Mouse (Mus musculus) erythroblast, adult 5-6 weeks (primary cell): Measurements from ENCODE around the gene Tspan14. TPM values are rescaled to one million over a fixed set of nuclear protein-coding genes. Genes with fewer than 3 reads are reported as not detected.

Source experiments
- ATAC-seq: replicated peaks from 2 replicates; pipeline ENCODE4 v1.8.0; 2016; ENCODE audit warnings: moderate number of reproducible peaks, mild to moderate bottlenecking, moderate TSS enrichment, inconsistent platforms; ENCODE audit not compliant: poor library complexity, low FRiP score, severe bottlenecking
- total RNA-seq, 2 experiments: library from RNA; stranded (forward) in 1 of 2; stranded (reverse) in 1 of 2; fragments of 150-400 nt in 1 of 2; fragments of 200-764, 138-1000 nt in 1 of 2; gene quantifications; 2 replicates each; pipeline versions ENCODE4 v1.2.3 to v1.2.4; 2015 to 2017; ENCODE audit warnings: low replicate concordance in 2 of 2

The Tspan14 gene
- total RNA-seq, 2 experiments from 2014 or later: 4.0 to 9.4 TPM

DNA sequence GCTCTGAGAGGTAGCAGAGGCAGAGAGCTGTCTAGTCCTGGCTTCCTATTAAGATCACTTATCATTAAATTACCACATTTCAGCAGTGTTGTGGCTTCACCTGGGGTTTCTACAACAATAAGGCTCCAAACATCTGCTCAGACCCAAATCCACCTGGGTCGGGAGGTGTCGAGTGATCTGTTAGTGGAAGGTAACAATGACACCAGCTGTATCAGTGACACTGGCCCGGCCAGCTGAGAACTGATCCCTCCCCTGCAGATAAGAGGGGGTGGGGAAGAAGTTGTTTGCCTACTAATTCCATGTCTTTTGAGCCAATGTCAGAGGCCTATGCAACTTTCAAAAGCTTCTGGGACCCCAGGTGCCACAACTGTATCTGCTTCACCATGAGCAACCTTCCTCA lies 73.4 kb downstream of the Tspan14 start, which contains the start of gene Sh2d4b:
Gene Sh2d4b (minus strand): TSS at position 71 of the 400 bp plus-strand sequence.
- ATAC-seq: no peak

DNA sequence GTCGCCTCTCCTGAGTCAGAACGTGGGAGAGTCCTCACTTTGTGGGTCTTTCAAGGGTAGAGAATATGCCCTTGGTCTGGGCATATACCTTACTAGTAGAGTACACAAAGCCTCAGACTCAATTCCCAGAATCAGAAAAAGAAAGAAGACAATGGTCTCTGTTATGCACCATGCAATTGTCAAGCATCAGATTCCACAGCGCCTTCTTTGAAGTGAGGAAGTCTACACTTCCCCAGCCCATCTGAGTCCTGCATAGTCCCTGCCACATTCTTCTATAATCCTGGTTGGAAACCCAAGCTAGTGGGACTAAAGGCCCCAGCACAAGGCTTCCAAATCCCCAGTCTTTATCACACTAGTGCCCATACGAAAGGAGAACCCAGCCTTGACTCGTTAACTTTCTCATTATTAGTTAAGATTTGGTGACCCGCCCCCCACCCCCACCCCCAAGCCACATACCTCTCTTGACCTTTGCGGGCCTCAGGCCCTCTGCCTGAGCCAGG lies 74.2 kb downstream of the Tspan14 start:
- ATAC-seq: no peak

DNA sequence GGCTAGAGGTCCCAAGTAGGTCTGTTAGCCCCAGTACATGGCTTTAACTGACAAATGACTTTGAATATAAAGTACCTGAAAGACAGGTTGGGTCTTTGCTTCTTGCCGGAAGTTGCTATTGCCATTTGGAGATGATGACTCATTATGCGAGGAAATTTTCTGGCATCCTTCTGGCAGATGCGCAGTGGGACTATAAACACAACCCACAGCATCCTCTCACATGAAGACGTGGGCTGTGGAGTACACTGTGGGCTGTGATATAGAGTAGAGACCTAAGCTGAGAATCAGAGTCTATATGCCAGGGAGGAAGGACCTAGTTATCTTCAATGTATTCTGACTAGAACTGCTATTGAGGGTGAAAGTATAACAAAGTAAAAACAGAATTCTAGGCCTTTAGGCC lies 75.1 kb downstream of the Tspan14 start:
- no peak for ATAC-seq

DNA sequence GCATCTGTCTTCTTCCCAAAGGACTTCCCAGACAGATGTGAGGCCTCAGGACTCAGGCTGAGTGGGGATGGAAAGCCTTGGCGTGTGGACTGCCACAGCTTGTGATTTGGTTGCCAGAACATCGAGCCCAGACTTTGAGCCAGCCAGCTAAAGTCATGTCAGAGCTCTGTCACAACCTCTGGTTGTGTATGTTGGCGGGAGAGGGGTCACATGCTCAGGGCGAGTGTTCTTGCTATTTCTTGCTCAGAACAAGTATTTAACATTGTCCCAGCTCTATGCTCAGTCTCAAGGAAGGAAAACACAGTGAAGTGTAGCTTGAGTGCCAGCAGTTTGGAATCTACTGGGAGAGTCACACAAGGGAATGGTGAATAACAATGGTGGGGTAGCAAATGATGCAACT lies 76.9 kb downstream of the Tspan14 start:
- ATAC-seq: no peak

DNA sequence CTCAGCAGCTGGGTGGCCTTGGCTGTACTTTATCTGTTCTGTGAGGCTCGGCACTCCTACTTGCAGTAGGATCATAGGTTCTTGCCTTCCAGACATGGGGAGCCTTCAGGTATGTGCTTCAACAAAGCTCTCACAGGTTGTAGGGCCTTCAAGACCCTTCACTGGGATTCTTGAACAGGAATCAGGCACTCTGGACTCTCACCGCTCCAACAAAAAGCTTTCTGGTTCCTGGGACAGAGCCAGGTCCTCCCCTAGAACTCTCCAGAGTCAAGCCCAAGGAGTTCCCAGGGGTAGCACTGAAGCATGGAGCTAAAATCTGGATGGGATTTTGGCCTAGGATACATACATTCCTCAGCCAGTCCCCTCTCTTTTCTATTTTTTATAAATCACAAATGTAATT lies 77.4 kb downstream of the Tspan14 start:
- no peak for ATAC-seq

DNA sequence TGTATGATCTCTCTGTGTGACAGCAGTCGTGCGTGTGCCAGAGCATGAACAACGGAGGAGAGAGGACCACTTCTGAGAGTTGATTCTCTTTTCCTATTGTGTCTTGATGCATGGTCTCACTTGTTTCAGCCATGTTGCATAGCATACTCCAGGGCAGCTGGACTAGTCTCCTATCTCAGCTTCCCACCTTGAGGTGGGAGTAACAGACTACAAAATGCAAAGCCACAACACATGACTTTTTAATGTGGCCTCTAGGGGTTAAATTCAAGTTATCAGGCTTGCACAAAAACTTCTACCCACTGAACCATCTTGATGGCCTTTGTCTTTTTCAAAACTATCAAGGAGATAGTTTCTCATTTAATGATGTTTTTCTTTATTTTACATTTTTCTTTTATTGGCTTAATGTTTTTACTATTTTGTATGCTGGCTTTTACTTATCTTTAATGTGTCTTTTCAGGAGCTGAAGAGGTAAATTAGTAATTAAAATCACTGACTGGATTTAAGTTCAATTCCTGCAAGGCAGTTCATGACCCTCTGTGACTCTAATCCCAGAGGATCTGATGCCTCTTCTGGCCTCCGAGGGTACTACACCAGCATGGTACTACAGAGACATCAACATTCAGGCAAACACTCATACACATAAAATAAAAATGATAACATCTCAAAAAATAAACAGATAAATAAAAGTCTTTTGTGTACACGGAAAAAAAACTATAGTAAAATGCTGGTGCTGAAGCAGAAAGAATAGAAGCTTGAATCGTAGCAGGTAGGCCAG lies 80.0 kb downstream of the Tspan14 start:
- no peak for ATAC-seq

DNA sequence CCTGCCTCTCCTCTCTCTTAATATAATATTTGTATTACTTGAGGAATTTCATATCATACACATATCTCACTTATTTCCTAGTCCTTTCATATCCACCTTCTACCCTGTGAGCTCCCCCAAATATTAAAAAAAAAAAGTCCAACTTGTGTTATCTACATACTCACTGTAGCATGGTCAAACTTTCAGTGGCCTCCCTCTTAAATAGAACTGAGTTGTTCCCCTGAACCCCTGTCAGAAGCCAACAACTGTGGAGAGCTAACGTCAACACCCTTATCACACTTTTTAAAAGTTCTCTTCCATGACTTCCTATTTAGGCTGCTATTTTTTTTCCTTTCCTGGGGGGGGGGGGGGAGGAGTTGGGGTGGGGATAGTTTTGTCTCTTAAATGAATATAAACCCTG lies 80.9 kb downstream of the Tspan14 start:
- ATAC-seq: no peak

DNA sequence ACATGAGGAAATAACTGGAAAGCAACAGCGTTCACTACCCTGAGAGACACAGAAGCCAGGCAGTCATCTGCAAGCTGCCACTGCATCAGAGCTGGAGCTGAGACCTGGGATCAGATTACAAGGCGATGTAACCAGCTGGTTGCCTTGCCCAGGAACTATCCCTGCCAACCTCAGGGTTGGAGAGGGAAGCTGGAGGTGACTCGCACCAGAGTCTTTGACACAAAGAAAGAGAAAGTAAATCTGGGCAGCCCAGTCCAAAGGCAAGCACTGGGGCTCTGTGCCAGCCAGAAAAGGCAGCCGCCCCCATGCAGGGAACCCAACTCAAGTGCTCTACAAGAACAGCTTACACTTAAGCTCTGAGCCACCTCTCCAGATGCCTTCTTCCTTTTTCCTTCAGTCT lies 81.4 kb downstream of the Tspan14 start:
- ATAC-seq: no peak

DNA sequence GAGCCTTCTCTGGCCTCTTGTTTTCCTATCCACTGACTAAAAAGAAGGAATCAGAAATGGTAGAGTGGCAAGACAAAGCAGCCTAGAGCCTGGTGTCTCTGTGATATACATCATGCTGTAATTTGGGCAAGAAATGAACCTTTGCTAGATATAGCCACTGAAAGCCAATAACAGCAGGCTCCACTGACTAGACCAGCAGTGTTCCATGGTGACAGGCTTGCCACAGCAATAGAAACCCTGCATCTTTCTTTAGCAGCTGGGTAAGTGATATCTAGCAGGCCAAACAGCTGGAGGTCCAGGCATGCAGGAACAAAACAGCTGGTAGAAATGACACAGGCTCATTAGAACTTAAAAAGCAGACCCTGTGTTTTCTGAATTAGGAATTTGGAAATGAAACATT lies 92.0 kb downstream of the Tspan14 start:
- ATAC-seq: no peak

DNA sequence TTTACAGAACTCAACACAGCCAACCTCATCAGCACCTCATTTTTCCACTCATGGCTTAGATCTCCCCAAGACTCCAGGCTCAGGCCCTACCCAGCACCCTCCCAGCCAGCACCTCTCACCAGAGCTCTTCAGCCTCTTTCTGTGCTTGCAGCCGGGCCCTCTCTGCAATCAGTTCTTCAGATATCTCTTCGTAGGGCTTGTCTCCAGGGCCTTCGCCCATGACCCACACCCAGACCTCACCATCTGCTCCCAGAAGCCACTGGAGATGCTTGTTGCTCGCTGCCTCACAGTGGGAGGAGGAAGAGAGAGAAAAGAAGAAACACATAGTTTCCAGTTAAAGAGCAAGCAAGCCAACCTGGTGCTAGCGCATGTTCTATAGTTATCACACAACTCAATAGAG lies 92.6 kb downstream of the Tspan14 start:
- no peak for ATAC-seq

DNA sequence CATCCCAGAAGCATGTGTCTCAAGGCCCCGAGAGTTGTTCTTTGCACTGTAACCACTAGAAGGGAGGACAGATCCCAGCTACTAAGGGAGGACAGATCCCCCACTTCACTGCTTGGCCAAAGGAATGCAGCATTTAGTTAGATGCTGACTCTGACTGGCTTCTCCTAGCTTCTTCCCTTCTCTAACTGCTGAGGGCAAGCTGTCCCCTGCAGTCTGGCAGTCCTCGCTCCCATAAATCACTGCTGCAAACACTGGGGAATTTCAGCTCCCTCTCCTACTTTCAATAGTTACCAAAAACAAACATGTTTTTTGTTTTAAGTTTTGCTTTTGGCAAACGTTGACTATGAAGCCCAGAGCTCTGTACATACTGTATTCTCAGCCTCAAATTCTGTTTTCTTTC lies 96.0 kb downstream of the Tspan14 start:
- no peak for ATAC-seq

DNA sequence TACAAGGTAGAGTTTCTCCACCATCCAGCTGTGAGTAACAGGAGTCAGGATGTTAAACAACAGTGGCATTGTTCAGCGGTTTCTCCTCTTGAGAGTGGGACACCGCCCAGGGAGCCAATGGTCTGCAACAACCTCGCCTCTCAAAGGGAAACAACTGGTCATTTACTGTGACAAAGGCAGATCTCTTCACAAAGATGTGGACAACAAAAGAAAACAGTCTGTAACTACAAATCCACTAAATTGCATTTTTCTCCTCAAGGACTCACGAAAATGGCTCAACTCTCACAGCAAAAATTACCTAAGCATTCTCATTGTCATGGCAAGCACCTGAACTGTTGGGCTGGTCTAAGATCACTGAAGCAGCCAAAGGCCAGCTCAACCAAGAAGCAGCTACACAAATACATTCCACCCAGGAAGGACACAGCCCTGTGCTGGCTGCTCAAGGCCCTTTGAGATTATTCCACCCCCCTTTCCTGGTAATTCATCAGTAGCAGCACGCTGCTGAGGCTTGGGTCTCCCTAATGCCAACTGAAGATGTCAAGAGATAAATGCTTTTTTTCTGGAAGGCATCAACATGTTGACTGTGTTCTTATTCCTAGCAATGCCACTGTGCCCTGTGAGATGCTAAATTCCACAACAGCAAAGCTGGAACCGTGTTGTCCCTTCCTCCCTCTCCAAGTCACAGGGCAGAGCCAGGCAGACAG lies 101.6 kb downstream of the Tspan14 start:
- no peak for ATAC-seq

DNA sequence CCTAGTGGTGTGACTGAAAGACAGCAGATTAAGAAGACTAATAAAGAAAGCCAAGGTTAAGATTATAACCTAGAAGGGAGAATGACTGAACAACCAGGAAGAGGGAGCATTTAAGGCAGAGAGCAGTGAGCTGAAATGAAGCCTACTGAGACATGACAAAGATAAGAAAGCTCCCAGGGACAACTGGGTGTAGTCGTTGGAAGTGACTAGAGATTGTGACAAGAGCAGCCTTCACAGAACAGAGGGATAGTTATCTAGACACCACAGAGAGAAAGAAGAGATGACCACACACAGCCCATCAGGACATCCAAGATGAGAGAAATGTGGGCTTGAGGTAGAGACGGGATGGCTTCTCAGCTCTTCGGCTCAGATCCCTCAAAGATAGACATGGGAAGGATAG lies 102.9 kb downstream of the Tspan14 start:
- no peak for ATAC-seq

DNA sequence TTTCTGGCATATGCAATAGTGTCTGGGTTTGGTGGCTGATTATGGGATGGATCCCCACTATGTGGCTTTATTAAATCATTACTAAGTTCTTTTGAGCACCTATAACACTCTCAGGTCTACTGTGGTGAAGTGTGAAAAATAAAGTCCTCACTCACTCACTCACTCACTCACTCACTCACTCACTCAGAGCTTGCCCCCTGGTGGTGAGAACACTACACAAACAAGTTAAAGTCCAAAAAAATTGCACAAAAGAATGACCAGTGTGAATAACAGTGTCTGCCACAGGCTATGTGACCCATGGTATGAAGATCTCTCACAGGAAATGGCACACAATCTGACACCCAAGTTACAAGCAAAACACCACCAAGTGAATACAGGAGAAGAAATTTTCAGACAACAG lies 103.6 kb downstream of the Tspan14 start:
- ATAC-seq: no peak

Other genes with a start within 250 kb of the Tspan14 start
- not detected in 2 replicates for gene Sh2d4b, start 73.5 kb downstream of the Tspan14 start, total RNA-seq (2015; ENCODE audit: low replicate concordance)
- 0.56 TPM in 1 of 2 replicates, not detected in the other for gene Sh2d4b, start 73.5 kb downstream of the Tspan14 start, total RNA-seq (2017; ENCODE audit: low replicate concordance)
- gene Fam213a, start 47.0 kb upstream of the Tspan14 start, total RNA-seq (2015; ENCODE audit: low replicate concordance): 1,227 and 1,297 TPM in 2 replicates
- 2,096 and 2,327 TPM in 2 replicates for gene Fam213a, start 47.0 kb upstream of the Tspan14 start, total RNA-seq (2017; ENCODE audit: low replicate concordance)
- gene Dydc2, start 102.4 kb upstream of the Tspan14 start, total RNA-seq (2015; ENCODE audit: low replicate concordance): not detected in 2 replicates
- not detected in 2 replicates for gene Dydc2, start 102.4 kb upstream of the Tspan14 start, total RNA-seq (2017; ENCODE audit: low replicate concordance)
- not detected in 2 replicates for gene Dydc1, start 106.1 kb upstream of the Tspan14 start, total RNA-seq (2015; ENCODE audit: low replicate concordance)
- gene Dydc1, start 106.1 kb upstream of the Tspan14 start, total RNA-seq (2017; ENCODE audit: low replicate concordance): not detected in 2 replicates
- not detected in 2 replicates for gene Mat1a, start 138.2 kb upstream of the Tspan14 start, total RNA-seq (2015; ENCODE audit: low replicate concordance)
- 0.42 TPM in 1 of 2 replicates, not detected in the other for gene Mat1a, start 138.2 kb upstream of the Tspan14 start, total RNA-seq (2017; ENCODE audit: low replicate concordance)
- not detected in 2 replicates for gene Sftpa1, start 165.0 kb upstream of the Tspan14 start, total RNA-seq (2015; ENCODE audit: low replicate concordance)
- not detected in 2 replicates for gene Sftpa1, start 165.0 kb upstream of the Tspan14 start, total RNA-seq (2017; ENCODE audit: low replicate concordance)
- gene Mbl1, start 184.7 kb upstream of the Tspan14 start, total RNA-seq (2015; ENCODE audit: low replicate concordance): not detected in 2 replicates
- gene Mbl1, start 184.7 kb upstream of the Tspan14 start, total RNA-seq (2017; ENCODE audit: low replicate concordance): not detected in 2 replicates
- not detected in 2 replicates for gene Sftpd, start 218.3 kb upstream of the Tspan14 start, total RNA-seq (2015; ENCODE audit: low replicate concordance)
- not detected in 2 replicates for gene Sftpd, start 218.3 kb upstream of the Tspan14 start, total RNA-seq (2017; ENCODE audit: low replicate concordance)